Mouse (Mus musculus): ENCODE data around the gene Phtf2.
"Not testable (repeated sequence)": the region's sequence is repeated elsewhere in the genome, so short reads cannot be mapped to it uniquely, and the experiment has no call there.

DNA sequence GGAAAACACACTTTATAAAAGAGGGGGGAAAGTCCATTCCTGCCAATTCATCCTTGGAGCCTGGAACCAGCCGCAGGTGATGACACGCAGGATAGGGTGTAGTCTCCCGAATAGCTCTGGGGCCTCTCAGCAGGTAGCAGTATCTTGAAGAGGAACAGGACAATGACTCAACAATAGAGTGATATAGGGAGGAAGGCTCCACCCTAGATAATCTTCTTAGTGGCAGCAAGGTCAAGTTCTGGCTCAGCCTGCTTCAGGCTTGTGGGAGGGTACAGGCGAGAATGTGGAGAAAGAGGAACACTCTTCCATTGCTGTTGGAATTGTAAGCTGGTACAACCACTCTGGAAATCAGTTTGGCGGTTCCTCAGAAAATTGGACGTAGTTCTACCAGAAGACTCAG lies 171.1 kb downstream of the Phtf2 start:
- not testable (repeated sequence) for TF ChIP-seq CTCF, EP300 (IDR thresholded peaks at IDR 0.05)
